Mouse (Mus musculus) cerebellum, postnatal 4 days (tissue): Measurements from ENCODE around the gene Naa30.
"Not testable (repeated sequence)": the region's sequence is repeated elsewhere in the genome, so short reads cannot be mapped to it uniquely, and the experiment has no call there.

ENCODE experiments used
- DNase-seq, 2 experiments: peaks; one replicate each; pipeline ENCODE4 v3.0.0; 2022; ENCODE audit warnings: low spot score in 2 of 2, mixed read lengths in 1 of 2

Gene Naa30

DNA sequence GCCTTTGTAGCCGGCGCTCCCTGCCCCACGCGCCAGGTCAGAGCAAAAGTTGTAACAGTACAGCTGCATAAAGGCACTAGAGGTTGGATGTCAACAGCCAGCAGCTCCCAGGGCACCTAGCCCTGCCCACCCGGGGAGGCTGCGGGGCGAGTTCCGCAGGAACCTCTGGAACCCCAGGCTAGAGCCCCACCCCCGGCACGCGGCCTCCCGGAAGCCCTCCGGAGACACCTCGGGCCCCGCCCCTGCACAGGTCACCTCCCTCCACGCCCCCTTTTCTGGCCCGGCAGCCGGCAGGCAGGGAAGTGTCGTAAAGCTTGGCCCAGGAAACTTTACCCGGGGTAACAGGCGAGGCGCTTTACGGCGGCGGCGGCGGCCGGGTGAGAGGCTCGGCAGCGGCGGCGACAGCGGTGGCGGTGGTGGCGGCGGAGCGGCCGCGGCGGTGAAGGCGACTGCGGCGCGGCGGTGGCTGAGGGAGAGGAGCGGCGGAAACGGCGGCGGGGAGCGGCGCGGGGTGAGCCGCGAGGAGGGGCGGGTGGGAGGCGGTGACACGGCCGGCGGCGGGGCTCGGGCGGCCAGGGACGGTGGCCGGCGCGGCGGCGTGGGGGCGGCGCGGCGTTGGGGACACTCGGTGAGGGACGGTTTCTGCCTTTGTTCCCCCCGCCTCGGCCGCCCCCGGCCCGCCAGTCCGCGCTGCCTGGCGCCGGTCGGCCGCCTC, at the start of gene Naa30:
Gene Naa30, plus strand, starts transcription at position 360 of the 715 bp plus-strand sequence.
- DNase-seq = peak; percentile 84 to 91

DNA sequence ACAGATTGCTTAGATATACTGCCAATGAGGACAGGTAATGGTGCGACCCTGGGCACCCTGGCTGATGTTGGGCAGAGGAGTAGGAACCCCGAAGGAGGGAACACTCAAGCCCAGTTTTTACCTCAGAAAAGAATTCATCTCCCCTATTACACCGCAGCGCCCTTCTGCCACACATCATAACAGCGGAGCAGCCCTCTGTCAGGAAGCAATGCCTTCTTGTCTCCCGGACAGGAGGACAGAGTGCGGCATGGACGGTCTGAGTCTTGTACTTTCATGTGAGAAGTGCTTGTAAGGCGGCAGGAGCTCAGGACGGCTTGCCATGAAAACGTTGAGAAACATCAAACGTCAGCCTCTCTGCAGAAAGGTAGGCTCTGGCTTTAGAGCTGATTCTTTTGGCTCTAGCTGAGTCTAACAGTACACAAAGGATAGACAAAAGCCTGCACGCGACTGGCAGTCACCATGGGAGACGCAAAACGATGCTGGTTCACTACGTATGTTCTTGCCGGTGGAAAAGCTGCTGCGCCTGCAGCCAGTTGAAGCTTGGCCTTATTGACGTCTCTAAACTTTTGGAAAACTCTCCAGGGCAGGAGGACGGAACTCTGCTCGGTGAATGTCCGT, 44.8 kb upstream of the Naa30 start:
- no peak for DNase-seq

DNA sequence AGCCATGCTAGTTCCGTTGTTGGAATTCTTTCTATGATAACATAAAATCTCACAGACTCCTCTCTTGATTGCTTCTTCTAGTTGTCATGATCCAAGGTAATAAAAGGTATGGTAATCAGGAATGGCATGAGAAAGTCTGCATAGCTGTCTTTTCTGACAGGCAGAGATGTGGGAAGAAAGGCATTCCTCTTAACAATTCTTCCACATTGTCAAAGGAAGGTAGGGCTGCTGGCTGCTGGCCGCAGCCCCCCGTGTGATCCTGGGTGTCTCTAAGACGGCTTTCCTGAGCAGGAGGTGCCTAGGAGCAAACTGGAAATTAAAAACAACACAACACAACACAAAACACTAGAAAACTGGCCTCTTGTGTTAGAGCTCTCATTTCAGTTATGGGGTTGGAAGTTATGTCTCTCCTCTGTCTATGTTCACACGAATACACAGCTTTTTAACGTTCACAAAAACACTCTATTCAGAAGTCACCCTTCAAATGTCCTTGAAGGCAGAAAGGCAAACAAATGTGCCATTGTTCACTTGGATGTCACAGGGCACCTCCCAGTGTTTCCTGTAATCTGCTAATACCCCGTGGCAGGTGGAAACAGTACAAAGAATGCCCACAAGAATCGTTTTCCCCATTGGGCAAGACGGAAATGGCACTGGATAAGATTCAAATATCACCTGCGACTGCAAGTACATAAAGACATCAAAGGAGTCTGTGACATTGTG, 43.3 kb upstream of the Naa30 start:
- DNase-seq = no peak

DNA sequence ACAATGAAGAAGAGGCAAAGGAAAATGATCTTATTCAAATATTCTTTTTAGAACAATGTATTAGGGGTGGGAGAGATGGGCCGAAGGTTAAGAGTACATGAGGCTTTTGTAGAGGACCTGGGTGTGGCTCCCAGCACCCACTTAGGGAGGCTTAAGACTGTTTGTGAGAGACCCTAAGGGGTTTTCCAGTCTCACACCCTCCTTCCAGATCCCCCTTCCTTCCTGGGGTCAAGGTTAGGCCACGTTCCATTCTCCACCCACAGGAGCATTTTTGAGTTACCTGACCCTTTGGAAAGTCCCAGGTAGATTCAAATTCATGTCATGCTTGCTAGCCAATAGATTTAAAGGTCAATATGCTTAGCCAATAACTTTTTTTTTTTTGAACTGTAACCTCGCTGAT, 39.6 kb upstream of the Naa30 start:
- DNase-seq = no peak

DNA sequence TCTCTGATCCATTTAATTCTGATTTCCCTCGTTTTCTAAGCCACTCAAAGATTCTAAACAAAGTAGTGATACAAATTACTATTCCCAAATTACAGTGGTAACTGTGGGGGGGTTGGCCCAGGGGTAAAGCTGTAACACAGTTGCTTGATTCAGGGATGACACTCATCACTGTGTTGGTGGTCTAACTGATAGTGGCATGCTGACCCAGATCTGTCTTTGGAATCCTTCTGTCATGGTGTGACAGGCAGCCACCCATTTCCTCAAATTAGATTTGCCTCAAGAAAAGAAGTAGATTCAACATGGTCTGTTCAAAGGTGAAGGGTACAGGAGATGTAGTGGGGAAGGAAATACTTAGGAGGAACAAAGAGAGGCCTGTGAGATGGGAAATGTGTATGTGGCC, 33.9 kb upstream of the Naa30 start:
- DNase-seq = no peak

DNA sequence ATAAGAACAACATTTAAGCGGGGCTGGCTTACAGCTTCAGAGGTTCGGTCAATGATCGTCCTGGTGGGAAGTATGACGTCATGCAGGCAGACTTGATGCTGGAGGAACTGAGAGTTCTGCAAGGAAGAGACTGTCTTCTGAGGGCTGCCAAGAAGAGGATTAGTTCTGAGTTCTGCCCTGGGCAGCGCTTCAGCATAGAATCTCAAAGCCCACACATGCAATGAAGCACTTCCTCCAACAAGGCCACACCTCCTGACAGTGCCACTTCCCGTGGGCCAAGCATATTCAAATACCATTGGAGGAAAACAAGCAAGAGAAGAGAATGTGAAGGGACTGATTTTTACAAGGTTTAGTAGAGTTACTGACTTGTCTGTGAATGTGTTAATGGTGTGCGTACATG, 31.3 kb upstream of the Naa30 start:
- no peak for DNase-seq

DNA sequence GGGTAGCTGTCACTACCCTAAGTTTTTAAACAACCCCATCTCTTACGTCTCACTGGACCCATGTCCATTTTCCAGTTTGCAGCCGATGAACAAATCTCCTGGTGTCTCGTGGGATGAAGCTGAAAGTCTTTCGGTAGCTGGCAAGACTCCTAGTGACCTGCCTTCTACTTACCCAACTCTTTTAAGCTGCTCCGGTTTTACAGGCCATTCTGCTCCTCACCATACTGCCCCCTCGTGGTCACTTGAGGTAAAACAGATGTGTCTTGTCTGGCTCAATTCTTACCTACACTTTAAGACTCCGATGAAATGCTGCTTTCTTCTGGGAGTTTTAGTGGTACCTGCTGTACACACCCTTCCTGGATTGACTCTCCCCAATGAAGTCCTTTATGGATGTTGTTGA, 18.2 kb upstream of the Naa30 start:
- DNase-seq = peak; percentile 38 to 68

DNA sequence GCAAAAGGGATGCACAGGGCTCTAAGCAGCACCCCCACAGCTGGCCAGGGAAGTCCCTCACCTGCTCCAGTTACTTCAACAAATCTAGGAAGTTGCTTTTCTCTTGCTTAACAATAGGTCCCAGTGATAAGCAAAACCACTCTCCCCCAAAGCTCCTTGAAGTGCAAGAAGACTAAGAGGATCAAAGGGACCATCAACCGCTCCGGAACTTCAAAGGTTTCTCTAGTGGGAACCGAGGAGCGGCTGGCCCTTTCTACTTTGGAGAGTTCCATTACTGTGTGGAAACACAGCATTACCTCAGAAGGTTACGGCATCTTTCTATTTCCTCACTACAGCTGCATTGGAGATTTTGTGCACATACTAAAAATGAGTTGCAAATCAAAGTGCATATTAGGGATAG, 16.5 kb upstream of the Naa30 start:
- DNase-seq = no peak

DNA sequence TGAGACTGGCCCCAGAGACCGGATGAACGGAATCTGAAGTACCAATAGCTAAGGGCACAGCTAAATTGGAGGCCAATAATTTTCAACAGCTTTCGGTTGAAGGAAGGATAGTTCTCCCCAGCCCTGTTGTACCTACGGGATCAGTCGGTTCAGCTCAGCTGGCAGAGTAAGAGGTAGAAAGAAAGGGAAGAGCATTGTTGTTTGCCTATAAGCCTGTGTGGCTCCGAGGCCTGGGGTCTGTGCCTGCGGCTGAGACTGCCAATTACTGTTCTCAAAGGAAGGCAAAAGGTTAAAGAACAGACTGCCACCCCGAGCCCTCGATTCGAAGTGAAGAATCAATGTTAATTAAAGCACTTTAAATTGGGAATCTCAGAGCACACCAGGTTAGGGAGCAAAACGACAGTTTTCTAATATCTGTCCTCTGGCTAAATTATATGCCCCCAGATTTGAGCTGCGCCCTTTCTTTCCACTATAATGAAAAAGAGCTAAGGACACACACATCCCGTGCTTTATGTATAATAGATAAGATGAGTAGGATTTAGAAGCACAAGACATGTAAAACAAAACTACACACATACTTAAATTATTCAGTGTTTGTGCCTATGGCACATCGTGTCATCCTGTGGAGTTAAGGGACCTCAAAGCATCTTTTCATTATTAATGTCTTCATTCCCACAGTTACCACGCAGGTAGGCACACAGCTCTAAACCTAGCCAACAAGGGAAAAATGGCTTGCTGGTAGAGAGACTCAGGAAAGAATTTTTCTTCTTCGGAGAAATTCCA, 13.7 kb upstream of the Naa30 start:
- no peak for DNase-seq

DNA sequence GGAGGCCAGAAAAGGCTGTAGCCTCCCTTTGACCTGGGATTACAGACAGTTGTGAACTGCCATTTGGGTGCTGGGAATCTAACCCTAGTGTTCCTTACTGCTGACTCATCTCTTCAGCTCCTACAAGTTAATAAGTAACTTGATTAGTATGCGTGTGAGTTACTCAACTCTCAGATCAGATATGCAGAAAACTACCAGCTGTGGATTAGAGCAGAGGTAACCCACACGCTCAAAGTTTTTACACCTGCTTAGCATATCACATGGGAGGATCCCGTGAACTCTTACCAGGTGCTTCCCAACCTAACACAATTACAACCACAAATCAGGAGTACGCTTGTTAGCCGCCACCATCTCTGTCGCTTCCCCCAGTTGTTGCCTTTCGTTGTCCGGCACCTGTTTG, 740 bp upstream of the Naa30 start:
- no peak for DNase-seq

DNA sequence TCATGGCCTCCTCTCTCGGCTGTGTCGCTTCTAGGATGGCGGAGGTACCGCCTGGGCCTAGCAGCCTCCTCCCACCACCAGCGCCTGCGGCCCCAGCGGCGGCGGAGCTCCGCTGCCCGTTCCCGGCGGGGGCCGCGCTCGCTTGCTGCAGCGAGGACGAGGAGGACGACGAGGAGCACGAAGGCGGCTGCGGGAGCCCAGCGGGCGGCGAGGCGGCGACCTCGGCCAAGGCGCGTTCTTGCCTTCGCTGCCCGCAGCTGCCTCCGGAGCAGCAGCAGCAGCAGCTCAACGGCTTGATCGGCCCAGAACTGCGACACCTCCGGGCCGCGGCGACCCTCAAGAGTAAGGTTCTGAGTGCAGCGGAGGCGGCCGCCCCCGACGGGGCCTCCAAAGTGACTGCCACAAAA, 559 bp downstream of the Naa30 start:
- peak in 1 of 2 experiments; percentile 54 for DNase-seq

DNA sequence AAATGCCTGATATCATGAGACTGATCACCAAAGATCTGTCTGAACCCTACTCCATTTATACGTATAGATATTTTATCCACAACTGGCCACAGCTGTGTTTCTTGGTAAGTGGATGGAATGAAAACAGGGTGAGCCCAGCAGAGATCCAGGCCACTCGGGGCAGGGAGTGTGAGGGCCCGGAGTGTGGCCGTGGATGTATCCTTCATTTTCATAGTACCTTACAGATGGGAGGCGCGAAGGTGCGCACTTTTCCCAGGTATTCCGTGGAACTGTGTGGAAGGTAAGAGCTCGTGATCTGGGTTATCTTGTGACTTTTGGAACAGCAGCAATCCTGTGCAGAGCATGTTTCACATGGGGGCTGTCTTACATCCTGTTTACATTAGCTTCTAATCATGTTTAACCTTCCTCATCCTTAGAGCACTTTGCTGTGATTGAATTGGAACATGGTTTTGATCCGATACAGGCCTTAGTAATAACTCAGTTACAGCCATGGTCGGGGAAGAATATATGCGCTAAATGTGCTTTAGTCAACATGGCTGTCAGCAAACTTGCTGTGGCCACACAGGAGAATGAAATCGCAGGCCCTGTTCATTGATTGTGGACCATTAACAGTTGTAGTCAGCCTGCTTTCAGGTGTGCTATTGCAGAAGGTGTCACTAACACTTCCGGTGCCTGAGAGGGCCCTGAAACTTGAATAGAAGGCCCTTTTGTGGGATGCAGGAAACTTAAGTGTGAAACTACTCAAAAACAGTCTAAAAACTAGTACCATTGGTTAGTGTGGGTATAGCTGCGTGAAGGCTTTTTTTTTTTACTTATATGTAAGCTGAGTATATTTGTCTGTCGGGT, 1.5 kb downstream of the Naa30 start:
- no peak for DNase-seq

DNA sequence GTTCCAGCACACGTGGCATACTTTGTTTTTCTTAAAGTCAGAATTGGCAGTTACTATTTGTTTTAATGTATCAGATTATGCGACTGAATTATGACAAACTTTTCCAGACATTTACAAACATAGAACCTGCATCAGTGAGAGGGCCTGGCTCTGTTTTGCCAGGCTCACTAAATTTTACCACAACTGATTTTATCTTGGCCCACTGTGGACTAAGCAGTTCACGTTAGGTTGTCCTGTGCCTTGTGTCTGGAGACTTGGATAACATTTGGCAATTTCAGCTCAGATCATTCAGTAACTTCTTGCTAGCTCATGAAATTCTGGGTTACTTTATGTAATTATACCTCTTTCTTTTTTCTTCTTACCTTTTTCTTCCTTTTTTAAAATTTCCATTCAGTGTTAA, 7.7 kb downstream of the Naa30 start:
- DNase-seq = no peak

DNA sequence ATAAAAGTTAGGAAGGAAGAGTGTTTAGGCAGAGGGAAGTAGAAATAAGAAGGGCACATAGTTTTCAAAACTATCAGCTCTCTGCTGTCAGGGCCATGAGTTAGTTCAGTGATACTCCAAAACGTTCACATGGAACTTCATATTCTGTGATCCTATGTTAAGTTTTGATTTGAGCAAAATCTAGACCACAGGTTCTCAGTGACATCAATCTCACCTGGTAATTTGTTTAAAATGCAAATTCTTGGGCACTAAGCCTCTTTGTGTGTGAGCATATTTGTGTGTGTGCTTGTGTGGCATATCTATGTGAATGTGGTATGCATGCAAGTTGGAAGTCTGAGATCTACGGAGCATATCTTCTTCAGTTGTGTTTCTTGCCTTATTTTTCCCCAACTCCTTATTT, 14.2 kb downstream of the Naa30 start:
- DNase-seq = no peak

DNA sequence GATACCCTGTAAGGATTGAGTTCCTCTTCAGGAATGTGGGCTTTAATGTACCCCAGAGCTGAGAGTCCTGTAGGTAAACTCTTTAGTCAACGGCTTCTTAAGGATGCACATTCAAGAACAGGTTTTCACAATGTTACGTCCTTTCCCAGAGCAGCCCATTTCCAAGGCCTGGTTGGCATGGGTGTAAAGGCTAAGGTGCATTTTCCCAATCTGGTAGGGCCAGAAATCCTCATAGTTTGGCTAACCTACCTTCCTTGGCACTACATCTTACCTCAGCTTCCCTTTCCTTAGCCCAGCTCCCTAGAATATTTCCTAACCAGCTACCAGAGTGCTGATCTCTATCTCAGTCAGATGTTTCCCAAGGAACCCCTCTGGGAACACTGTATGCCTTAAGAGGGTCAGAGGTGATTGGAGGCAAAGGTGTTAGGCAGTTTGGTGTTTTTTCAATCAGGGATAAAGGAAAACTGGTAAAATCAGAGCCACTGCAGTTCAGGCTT, 25.1 kb downstream of the Naa30 start:
- no peak for DNase-seq

DNA sequence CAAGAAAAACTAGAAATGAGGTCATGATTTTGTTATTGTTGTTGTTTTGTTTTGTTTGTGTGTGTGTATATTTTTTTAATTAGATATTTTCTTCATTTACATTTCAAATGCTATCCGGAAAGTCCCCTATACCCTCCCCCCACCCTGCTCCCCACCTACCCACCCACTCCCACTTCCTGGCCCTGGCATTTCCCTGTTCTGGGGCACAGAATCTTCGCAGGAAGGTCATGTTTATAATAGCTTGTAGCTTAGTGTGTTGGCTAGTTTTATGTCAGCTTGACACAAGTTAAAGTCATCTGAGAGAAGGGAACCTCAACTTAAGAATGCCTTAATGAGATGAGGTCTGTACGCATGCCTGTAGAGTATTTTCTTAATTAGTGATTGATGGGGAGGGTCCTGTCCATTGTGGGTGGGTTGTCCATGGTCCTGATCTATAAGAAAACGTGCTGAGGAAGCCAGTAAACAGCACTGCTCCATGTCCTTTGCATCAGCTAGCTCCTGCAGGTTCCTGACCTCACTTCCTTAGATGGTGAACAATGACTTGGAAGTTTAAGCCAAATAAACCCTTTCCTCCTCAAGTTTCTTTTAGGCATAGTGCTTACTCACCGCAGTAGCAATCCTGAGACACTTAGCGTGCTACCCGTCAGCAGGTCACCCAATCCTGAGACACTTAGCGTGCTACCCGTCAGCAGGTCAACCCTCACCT, 29.2 kb downstream of the Naa30 start:
- no peak for DNase-seq

DNA sequence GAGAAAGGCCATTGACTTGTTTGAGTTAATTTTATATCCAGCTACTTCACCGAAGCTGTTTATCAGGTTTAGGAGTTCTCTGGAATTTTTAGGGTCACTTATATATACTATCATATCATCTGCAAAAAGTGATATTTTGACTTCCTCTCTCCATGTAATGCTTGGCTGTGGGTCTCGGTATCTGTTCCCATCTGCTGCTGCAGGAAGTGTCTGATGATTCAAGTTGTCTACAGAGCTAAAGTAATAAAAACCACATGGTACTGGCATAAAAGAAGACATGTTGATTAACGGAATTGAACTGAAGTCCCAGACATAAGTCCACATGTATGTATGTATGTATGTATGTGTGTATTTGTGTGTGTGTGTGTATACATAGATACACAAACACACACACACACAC, 38.2 kb downstream of the Naa30 start:
- DNase-seq = not testable (repeated sequence)

DNA sequence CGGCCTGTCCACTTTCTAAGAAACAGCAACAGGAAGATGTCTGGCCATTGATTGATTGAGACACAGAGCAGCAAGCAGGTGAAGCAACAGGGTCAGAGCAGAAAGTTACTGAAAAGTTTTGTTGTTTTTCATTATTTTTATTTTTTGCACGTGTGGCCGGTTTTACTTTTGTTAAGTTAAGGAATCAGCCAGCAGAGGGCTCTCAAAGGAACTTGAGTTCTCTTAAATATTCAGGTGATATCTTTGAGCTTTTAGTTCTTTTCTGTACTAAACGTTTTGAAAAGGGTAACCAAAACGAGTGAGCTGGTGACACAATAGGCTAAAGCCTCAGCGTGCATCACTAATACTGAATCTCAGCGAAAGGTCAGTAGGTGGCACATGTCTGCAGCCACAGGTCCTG, 46.7 kb downstream of the Naa30 start:
- DNase-seq = no peak

DNA sequence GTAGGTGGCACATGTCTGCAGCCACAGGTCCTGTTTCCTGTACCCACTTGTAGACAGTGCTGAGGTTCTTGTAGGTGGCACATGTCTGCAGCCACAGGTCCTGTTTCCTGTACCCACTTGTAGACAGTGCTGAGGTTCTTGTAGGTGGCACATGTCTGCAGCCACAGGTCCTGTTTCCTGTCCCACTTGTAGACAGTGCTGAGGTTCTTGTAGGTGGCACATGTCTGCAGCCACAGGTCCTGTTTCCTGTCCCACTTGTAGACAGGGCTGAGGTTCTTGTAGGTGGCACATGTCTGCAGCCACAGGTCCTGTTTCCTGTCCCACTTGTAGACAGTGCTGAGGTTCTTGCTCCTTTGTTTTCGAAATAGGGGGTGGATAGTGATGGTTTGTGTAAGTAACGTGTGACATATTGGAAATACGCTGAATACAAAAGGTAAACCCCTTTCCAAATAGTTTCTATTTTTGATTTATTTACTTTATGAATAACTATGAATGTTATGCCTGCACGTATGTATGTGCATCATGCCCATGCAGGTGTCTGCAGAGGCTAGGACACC, 47.5 kb downstream of the Naa30 start:
- not testable (repeated sequence) for DNase-seq

DNA sequence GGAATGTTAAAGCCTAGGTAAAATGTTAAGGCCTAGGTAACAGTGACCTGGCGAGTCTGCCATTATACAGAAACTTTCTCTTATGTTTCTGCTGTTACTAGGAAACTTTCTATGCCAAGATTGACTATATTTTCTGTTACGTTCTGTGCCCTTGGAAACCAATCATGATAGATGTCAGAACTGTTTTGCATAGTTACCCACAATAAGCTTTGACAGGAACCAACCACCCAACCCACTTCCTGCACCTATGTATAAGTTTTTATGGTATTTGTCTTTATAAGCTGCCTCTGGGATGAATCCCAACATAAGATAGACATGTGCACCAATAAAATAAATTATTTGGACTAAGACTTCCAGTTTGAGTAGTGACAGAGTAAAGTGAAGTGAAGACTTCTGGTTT, 49.7 kb downstream of the Naa30 start:
- DNase-seq = no peak
